Mouse (Mus musculus): Measurements from ENCODE around the gene Sesn1. TPM values are rescaled to one million over a fixed set of nuclear protein-coding genes. Genes with fewer than 3 reads are reported as not detected.
A peak's percentile ranks its signal among the peaks of the same experiment; 100 is the strongest.

The Sesn1 gene
- total and polyA plus RNA-seq, 3 experiments, result 11.7 TPM; not detected in 1

- Histone ChIP-seq H3K36me3 (ENCODE audit: control insufficient read depth in 1 of 2, insufficient read depth in 2 of 2, low read length in 2 of 2) (peaks cover 0 to 14% of the 10 kb centered on the region in 2 experiments; a peak in 2 of 4 replicates), H3K9ac (ENCODE audit: control insufficient read depth, low read depth, low read length, poor library complexity, severe bottlenecking) (no peak overlapping the region), H3K4me3 (ENCODE audit: control insufficient read depth in 1 of 2, insufficient read depth in 1 of 2, low read depth in 2 of 2, low read length in 2 of 2) (no peak overlapping the region), H3K79me2 (ENCODE audit: control insufficient read depth, insufficient read depth, low read length, poor library complexity) (no peaks in the 10 kb centered on the region), H3K27ac (ENCODE audit: control insufficient read depth, low read depth, low read length) (no peak overlapping the region), H3K27me3 (ENCODE audit: control insufficient read depth in 1 of 2, insufficient read depth in 2 of 2, low read length in 2 of 2) (no peaks in the 10 kb centered on the region), H3K9me3 (replicated peaks; ENCODE audit: insufficient read depth, low read length) (no peaks in the 10 kb centered on the region), H3K4me1 (ENCODE audit: control insufficient read depth in 1 of 2, insufficient read depth in 2 of 2, low read length in 2 of 2) (peaks cover 2 to 32% of the 10 kb centered on the region in 2 experiments)
- TF ChIP-seq HCFC1 (IDR thresholded peaks at IDR 0.05; ENCODE audit: low read depth, low read length) (no peak), E2F4 (IDR thresholded peaks at IDR 0.05; ENCODE audit: borderline replicate concordance, low read depth, low read length) (no peak), TCF12 (IDR thresholded peaks at IDR 0.05; ENCODE audit: low read depth, low read length) (no peak), POLR2AphosphoS2 (IDR thresholded peaks at IDR 0.05; ENCODE audit: low read length) (no peak), UBTF (IDR thresholded peaks at IDR 0.05; ENCODE audit: borderline replicate concordance, insufficient read depth, low read depth, low read length) (no peak), MYB (IDR thresholded peaks at IDR 0.05; ENCODE audit: low read depth, low read length) (no peak), SIN3A (IDR thresholded peaks at IDR 0.05; ENCODE audit: low read length) (no peak), NRF1 (IDR thresholded peaks at IDR 0.05; ENCODE audit: insufficient read depth, low read depth, low read length, poor library complexity, severe bottlenecking) (no peak), GATA1 (IDR thresholded peaks at IDR 0.05; ENCODE audit: low read depth, low read length) (no peak)
- no peak for DNase-seq (ENCODE audit: low read depth, low spot score)
Measured at GRCm38 (mm10) chr10:41931962-41932361, 122.2 kb downstream of the Sesn1 start.

GRCm38 (mm10) chr10:41932943-41933342 lies 123.2 kb downstream of the Sesn1 start:
- TF ChIP-seq MAFK (IDR thresholded peaks at IDR 0.05; ENCODE audit: borderline replicate concordance, low read depth, low read length), result no peak
- no peak overlapping the region for H3K4me3 ChIP-seq (ENCODE audit: control insufficient read depth in 1 of 2, insufficient read depth in 1 of 2, low read depth in 2 of 2, low read length in 2 of 2)
- no peak for DNase-seq (ENCODE audit: low read depth, low spot score)
- H3K9ac ChIP-seq (ENCODE audit: control insufficient read depth, low read depth, low read length, poor library complexity, severe bottlenecking), result no peak overlapping the region
- peaks cover 0 to 16% of the 10 kb centered on the region in 2 experiments; a peak in 2 of 4 replicates for H3K36me3 ChIP-seq (ENCODE audit: control insufficient read depth in 1 of 2, insufficient read depth in 2 of 2, low read length in 2 of 2)
- no peaks in the 10 kb centered on the region for H3K9me3 ChIP-seq (replicated peaks; ENCODE audit: insufficient read depth, low read length)
- H3K79me2 ChIP-seq (ENCODE audit: control insufficient read depth, insufficient read depth, low read length, poor library complexity), result no peaks in the 10 kb centered on the region
- H3K4me1 ChIP-seq (ENCODE audit: control insufficient read depth in 1 of 2, insufficient read depth in 2 of 2, low read length in 2 of 2), result peaks cover 5 to 39% of the 10 kb centered on the region in 2 experiments
- H3K27ac ChIP-seq (ENCODE audit: control insufficient read depth, low read depth, low read length), result no peak overlapping the region
- no peaks in the 10 kb centered on the region for H3K27me3 ChIP-seq (ENCODE audit: control insufficient read depth in 1 of 2, insufficient read depth in 2 of 2, low read length in 2 of 2)

GRCm38 (mm10) chr10:41933536-41933935 lies 123.8 kb downstream of the Sesn1 start:
- Histone ChIP-seq H3K27ac (ENCODE audit: control insufficient read depth, low read depth, low read length) (no peak overlapping the region), H3K27me3 (ENCODE audit: control insufficient read depth in 1 of 2, insufficient read depth in 2 of 2, low read length in 2 of 2) (no peaks in the 10 kb centered on the region), H3K9ac (ENCODE audit: control insufficient read depth, low read depth, low read length, poor library complexity, severe bottlenecking) (no peak overlapping the region), H3K9me3 (replicated peaks; ENCODE audit: insufficient read depth, low read length) (no peaks in the 10 kb centered on the region), H3K4me3 (ENCODE audit: control insufficient read depth in 1 of 2, insufficient read depth in 1 of 2, low read depth in 2 of 2, low read length in 2 of 2) (no peak overlapping the region), H3K79me2 (ENCODE audit: control insufficient read depth, insufficient read depth, low read length, poor library complexity) (no peaks in the 10 kb centered on the region), H3K36me3 (ENCODE audit: control insufficient read depth in 1 of 2, insufficient read depth in 2 of 2, low read length in 2 of 2) (peaks cover 0 to 16% of the 10 kb centered on the region in 2 experiments; a peak in 2 of 4 replicates), H3K4me1 (ENCODE audit: control insufficient read depth in 1 of 2, insufficient read depth in 2 of 2, low read length in 2 of 2) (peaks cover 5 to 39% of the 10 kb centered on the region in 2 experiments)
- TF ChIP-seq NELFE (IDR thresholded peaks at IDR 0.05; ENCODE audit: low read depth, low read length) (no peak), E2F4 (IDR thresholded peaks at IDR 0.05; ENCODE audit: borderline replicate concordance, low read depth, low read length) (no peak), ZMIZ1 (IDR thresholded peaks at IDR 0.05; ENCODE audit: low read depth, low read length) (no peak), RAD21 (IDR thresholded peaks at IDR 0.05; ENCODE audit: low read depth, low read length) (peak; percentile 34), ZC3H11A (IDR thresholded peaks at IDR 0.05; ENCODE audit: low read depth, low read length) (no peak), NRF1 (IDR thresholded peaks at IDR 0.05; ENCODE audit: insufficient read depth, low read depth, low read length, poor library complexity, severe bottlenecking) (no peak), SMC3 (IDR thresholded peaks at IDR 0.05; ENCODE audit: low read depth, low read length) (peak; percentile 25; the same call in 1 of the 2 replicates), CTCF (IDR thresholded peaks at IDR 0.05 in 2 of 3, conservative IDR thresholded peaks at IDR 0.05 in 1 of 3; ENCODE audit: control insufficient read depth in 1 of 3, insufficient read depth in 1 of 3, low read depth in 2 of 3, low read length in 3 of 3, poor library complexity in 1 of 3, severe bottlenecking in 1 of 3) (peak; percentile 75 to 93 (median 92))
- peak; percentile 73 for DNase-seq (ENCODE audit: low read depth, low spot score)

All from MEL (cell line).